11 mouse cellular contexts compared by ENCODE assay signal in genomic region chr10:93418712-93419234, GRCm38 (mm10). TPM values are rescaled to one million over a fixed set of nuclear protein-coding genes. Genes with fewer than 3 reads are reported as not detected.
DNase-seq lines count a peak whose midpoint lies in the region; ATAC-seq and TF ChIP-seq lines count a peak whose summit lies in the region.
"Had no signal": no experiment of that assay in that cellular context is flagged by ENCODE, and none has a peak within 500 bp of the region (broad histone marks: within the 10 kb centered on the region; RNA-seq: fewer than 3 reads in every experiment).

No protein-coding gene starts in this region.

- WGBS in neural tube, embryonic 11.5 days: 86% methylated on average over 13 of the region's 13 CpGs
- WGBS in neural tube, embryonic 15.5 days: 81% methylated on average over 13 of the region's 13 CpGs
- WGBS in kidney, postnatal 0 days: 65% methylated on average over 13 of the region's 13 CpGs

- no peaks in the 10 kb centered on the region for H3K4me1 ChIP-seq in neural tube, embryonic 11.5 days (ENCODE audit: control insufficient read depth, insufficient read depth, low read length)
- H3K4me1 ChIP-seq in neural tube, embryonic 15.5 days: no peaks in the 10 kb centered on the region
- 0 out of 2 replicates have a peak, but pooled peaks cover 3% of the 10 kb centered on the region for H3K4me1 ChIP-seq in kidney, postnatal 0 days (replicated peaks; ENCODE audit: insufficient read depth, low read length)

- H3K4me2 ChIP-seq in neural tube, embryonic 11.5 days (ENCODE audit: low read depth): no peak overlapping the region
- H3K4me2 ChIP-seq in neural tube, embryonic 15.5 days: no peak overlapping the region
- H3K4me2 ChIP-seq in kidney, postnatal 0 days (ENCODE audit: low read length): no peak overlapping the region

- H3K9ac ChIP-seq in neural tube, embryonic 11.5 days (ENCODE audit: low read length): no peak overlapping the region
- H3K9ac ChIP-seq in neural tube, embryonic 15.5 days (replicated peaks): no peak overlapping the region
- H3K9ac ChIP-seq in kidney, postnatal 0 days (ENCODE audit: low read depth, low read length): no peak overlapping the region

- no peak overlapping the region for H3K4me3 ChIP-seq in neural tube, embryonic 11.5 days (ENCODE audit: low read depth, low read length)
- no peak overlapping the region for H3K4me3 ChIP-seq in neural tube, embryonic 15.5 days (replicated peaks)
- H3K4me3 ChIP-seq in kidney, postnatal 0 days (replicated peaks; ENCODE audit: low read depth, low read length): no peak overlapping the region
- H3K4me3 ChIP-seq: erythroblast, embryonic 14.5 days had no signal

- TF ChIP-seq CTCF in kidney, postnatal 0 days (IDR thresholded peaks at IDR 0.05; ENCODE audit: low read depth): no peak

- no peaks in the 10 kb centered on the region for H3K9me3 ChIP-seq in neural tube, embryonic 11.5 days (ENCODE audit: control insufficient read depth, low read length)
- no peaks in the 10 kb centered on the region for H3K9me3 ChIP-seq in neural tube, embryonic 15.5 days (replicated peaks)
- H3K9me3 ChIP-seq in kidney, postnatal 0 days (replicated peaks; ENCODE audit: low read length): no peaks in the 10 kb centered on the region

- no peaks in the 10 kb centered on the region for H3K27me3 ChIP-seq in neural tube, embryonic 11.5 days (ENCODE audit: control insufficient read depth, insufficient read depth, low read length)
- no peaks in the 10 kb centered on the region for H3K27me3 ChIP-seq in neural tube, embryonic 15.5 days (replicated peaks)
- no peaks in the 10 kb centered on the region for H3K27me3 ChIP-seq in kidney, postnatal 0 days (ENCODE audit: insufficient read depth, low read length)

- no peak for ATAC-seq in neural tube, embryonic 11.5 days (ENCODE audit: insufficient read depth, low FRiP score, low TSS enrichment)
- ATAC-seq in neural tube, embryonic 15.5 days (ENCODE audit: low FRiP score): no peak
- no peak for ATAC-seq in kidney, postnatal 0 days (replicated peaks; ENCODE audit: low FRiP score, low read depth)
- ATAC-seq in megakaryocyte, adult 5-6 weeks (ENCODE audit: poor library complexity, severe bottlenecking): no peak

- peak; percentile 32 for DNase-seq in adrenal gland, adult 8-10 months
- no peak for DNase-seq in adrenal gland, adult 18-20 months (ENCODE audit: low spot score in 2 of 2)
- DNase-seq in neural tube, embryonic 11.5 days (ENCODE audit: low spot score): no peak
- no peak for DNase-seq in kidney, postnatal 0 days (ENCODE audit: low spot score)
- no peak for DNase-seq in urinary bladder, postnatal 10 days (ENCODE audit: low spot score)
- DNase-seq in right cerebral cortex, postnatal 36 days (ENCODE audit: low spot score in 2 of 2): no peak
- DNase-seq: cerebellum, postnatal 25 days; thymus, postnatal 14 days had no signal

- 0 out of 2 replicates have a peak overlapping the region, but pooled peaks have one; percentile 35 for H3K27ac ChIP-seq in neural tube, embryonic 11.5 days (ENCODE audit: low read depth, low read length)
- H3K27ac ChIP-seq in neural tube, embryonic 15.5 days (replicated peaks): no peak overlapping the region
- peak overlapping the region; percentile 70 for H3K27ac ChIP-seq in kidney, postnatal 0 days

- no peaks in the 10 kb centered on the region for H3K36me3 ChIP-seq in neural tube, embryonic 11.5 days (ENCODE audit: control insufficient read depth, insufficient read depth, low read length)
- H3K36me3 ChIP-seq in neural tube, embryonic 15.5 days: no peaks in the 10 kb centered on the region
- no peaks in the 10 kb centered on the region for H3K36me3 ChIP-seq in kidney, postnatal 0 days (ENCODE audit: insufficient read depth, low read length)

RNA-seq across cellular contexts. Expression of gene Lta4h, which starts 34.4 kb away (rescaled TPM):
- total RNA-seq in adrenal gland, adult 8-10 months (2022): 10 to 100 TPM; 53.1 to 74.2 (median 65.2) TPM
- 10 to 100 TPM; 53.0 to 55.9 TPM for total RNA-seq in adrenal gland, adult 18-20 months (2021)
- polyA plus RNA-seq in neural tube, embryonic 11.5 days (2014; fragmentation: Nextera tagmentation; extraction: Ambion mirVana): 167 and 168 TPM in 2 replicates
- polyA plus RNA-seq in neural tube, embryonic 15.5 days (2015; fragmentation: Nextera tagmentation; extraction: Ambion mirVana): 79.3 and 129 TPM in 2 replicates
- polyA plus RNA-seq in kidney, postnatal 0 days (2015; fragmentation: Nextera tagmentation; extraction: Ambion mirVana): 104 and 119 TPM in 2 replicates
- total RNA-seq in megakaryocyte, adult 5-6 weeks (2015): 297 and 307 TPM in 2 replicates
- total RNA-seq in megakaryocyte, adult 5-6 weeks (2017): 232 and 285 TPM in 2 replicates
